Mouse (Mus musculus): ENCODE results near the gene Ticam1. TPM values are rescaled to one million over a fixed set of nuclear protein-coding genes. Genes with fewer than 3 reads are reported as not detected.

The Ticam1 gene
- polyA plus RNA-seq, 1 experiment from 2014 or later = 1.3 TPM

- H3K4me2 ChIP-seq (replicated peaks) = no peak overlapping the region
- WGBS = 94% methylated on average over 5 of the region's 5 CpGs
- ATAC-seq = no peak
These were observed 2.6 kb downstream of the Ticam1 start for GRCm38 (mm10) chr17:56273986-56274385.

GRCm38 (mm10) chr17:56273482-56273881 lies 3.1 kb downstream of the Ticam1 start:
- Histone ChIP-seq H3K4me3 (replicated peaks) (no peak overlapping the region), H3K4me1 (replicated peaks) (peaks cover 24% of the 10 kb centered on the region), H3K36me3 (0 out of 2 replicates have a peak, but pooled peaks cover 3% of the 10 kb centered on the region), H3K4me2 (replicated peaks) (no peak overlapping the region), H3K9me3 (no peaks in the 10 kb centered on the region), H3K9ac (replicated peaks) (no peak overlapping the region), H3K27me3 (no peaks in the 10 kb centered on the region), H3K27ac (no peak overlapping the region)
- WGBS = 86% methylated on average over 7 of the region's 7 CpGs
- no peak for ATAC-seq

More at GRCm38 (mm10) chr17:56273986-56274385, 2.6 kb downstream of the Ticam1 start:
- no peak overlapping the region for H3K4me3 ChIP-seq (replicated peaks)
- no peak overlapping the region for H3K9ac ChIP-seq (replicated peaks)
- H3K27me3 ChIP-seq = no peaks in the 10 kb centered on the region
- H3K27ac ChIP-seq = no peak overlapping the region
- H3K36me3 ChIP-seq = 0 out of 2 replicates have a peak, but pooled peaks cover 3% of the 10 kb centered on the region
- peaks cover 21% of the 10 kb centered on the region for H3K4me1 ChIP-seq (replicated peaks)
- no peaks in the 10 kb centered on the region for H3K9me3 ChIP-seq

DNA sequence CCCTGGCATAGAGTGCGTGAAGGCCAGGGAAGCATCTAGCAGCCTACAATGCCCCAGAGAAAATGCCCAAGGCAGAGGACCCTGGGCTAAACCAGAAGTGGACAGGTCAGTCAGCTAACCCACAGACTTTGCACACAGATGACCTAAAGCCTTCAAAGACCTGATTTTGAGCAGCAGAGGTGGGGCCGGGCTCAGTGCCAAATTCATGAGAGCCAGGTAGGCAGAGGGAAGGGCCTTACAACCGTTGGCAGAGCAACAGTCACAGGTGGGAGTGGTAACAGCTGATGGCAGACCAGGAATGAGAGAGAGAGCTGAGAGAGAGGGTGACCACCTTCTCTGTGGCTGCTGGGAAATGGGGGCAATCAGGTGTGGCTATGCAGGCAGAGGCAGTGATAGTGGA lies 3.9 kb downstream of the Ticam1 start:
- no peak overlapping the region for H3K4me3 ChIP-seq (replicated peaks)
- 76% methylated on average over 3 of the region's 3 CpGs for WGBS
- H3K36me3 ChIP-seq = 0 out of 2 replicates have a peak, but pooled peaks cover 3% of the 10 kb centered on the region
- no peaks in the 10 kb centered on the region for H3K27me3 ChIP-seq
- H3K27ac ChIP-seq = no peak overlapping the region
- H3K4me1 ChIP-seq (replicated peaks) = peaks cover 24% of the 10 kb centered on the region
- H3K9ac ChIP-seq (replicated peaks) = no peak overlapping the region; the same call in 1 of the 2 replicates
- H3K4me2 ChIP-seq (replicated peaks) = no peak overlapping the region
- no peak for ATAC-seq
- no peaks in the 10 kb centered on the region for H3K9me3 ChIP-seq

- Histone ChIP-seq H3K27me3 (no peaks in the 10 kb centered on the region), H3K36me3 (0 out of 2 replicates have a peak, but pooled peaks cover 3% of the 10 kb centered on the region), H3K9ac (replicated peaks) (no peak overlapping the region), H3K4me1 (replicated peaks) (peaks cover 19% of the 10 kb centered on the region), H3K4me2 (replicated peaks) (no peak overlapping the region), H3K27ac (no peak overlapping the region), H3K9me3 (no peaks in the 10 kb centered on the region), H3K4me3 (replicated peaks) (no peak overlapping the region)
- WGBS = 89% methylated on average over 12 of the region's 12 CpGs
- ATAC-seq = no peak
These were observed 4.9 kb downstream of the Ticam1 start for GRCm38 (mm10) chr17:56271609-56272253.

DNA sequence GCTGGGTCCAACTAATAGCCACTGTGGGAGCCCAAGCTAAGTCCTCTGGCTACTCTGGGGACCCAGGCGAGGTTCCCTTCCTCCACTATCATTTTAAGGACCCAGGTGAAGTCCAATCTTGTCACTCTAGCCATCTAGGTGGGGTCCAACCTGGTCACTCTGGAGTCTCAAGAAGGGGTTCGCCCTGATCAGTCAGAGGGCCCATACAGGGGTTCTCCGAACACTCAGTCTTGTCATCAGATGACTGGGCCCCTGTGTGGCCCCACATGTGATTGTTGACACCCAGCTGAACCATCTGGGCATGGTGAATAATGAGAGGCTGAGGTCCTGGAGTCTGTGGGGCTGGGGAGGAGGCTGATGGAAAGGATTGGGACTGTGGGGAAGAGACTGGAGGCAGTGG lies 6.8 kb downstream of the Ticam1 start:
- 72% methylated on average over 3 of the region's 3 CpGs for WGBS
- Histone ChIP-seq H3K27ac (peak overlapping the region; percentile 83), H3K4me1 (replicated peaks) (peaks cover 10% of the 10 kb centered on the region), H3K4me2 (replicated peaks) (peak overlapping the region; percentile 70), H3K9ac (replicated peaks) (peak overlapping the region; percentile 64), H3K27me3 (no peaks in the 10 kb centered on the region), H3K4me3 (replicated peaks) (peak overlapping the region; percentile 40), H3K36me3 (peaks cover 10% of the 10 kb centered on the region), H3K9me3 (no peaks in the 10 kb centered on the region)
- no peak; the same call in none of the 2 replicates for ATAC-seq

- Histone ChIP-seq H3K9ac (replicated peaks) (peak overlapping the region; percentile 64), H3K4me2 (replicated peaks) (peak overlapping the region; percentile 70), H3K27me3 (no peaks in the 10 kb centered on the region), H3K4me1 (replicated peaks) (peaks cover 10% of the 10 kb centered on the region), H3K36me3 (peaks cover 12% of the 10 kb centered on the region), H3K27ac (peak overlapping the region; percentile 83), H3K4me3 (replicated peaks) (peak overlapping the region; percentile 40), H3K9me3 (no peaks in the 10 kb centered on the region)
- peak; percentile 87 for ATAC-seq
- 23% methylated on average over 12 of the region's 12 CpGs for WGBS
These were observed 7.4 kb downstream of the Ticam1 start for GRCm38 (mm10) chr17:56269153-56269630.

DNA sequence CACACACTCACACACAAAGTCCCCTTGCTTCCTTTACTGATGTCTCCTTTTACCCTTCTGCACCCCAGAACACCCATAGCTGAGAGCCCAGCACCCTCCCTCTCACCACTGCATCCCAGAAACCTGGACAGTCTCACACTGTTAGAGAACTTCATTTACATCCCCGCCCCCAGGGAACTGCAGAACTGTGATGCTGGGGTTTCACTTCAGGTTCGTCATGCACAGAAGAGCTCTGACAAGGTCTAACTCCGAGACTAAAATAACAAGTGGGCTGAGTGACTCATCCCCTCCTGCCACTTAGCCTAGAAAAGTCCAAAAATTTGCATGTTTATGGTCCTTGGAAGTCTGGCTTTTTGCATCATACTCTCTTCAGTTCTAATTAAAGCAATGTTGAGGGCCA lies 10.3 kb downstream of the Ticam1 start:
- no peak overlapping the region for H3K27ac ChIP-seq
- no peaks in the 10 kb centered on the region for H3K27me3 ChIP-seq
- peaks cover 32% of the 10 kb centered on the region for H3K36me3 ChIP-seq
- 75% methylated on average over 3 of the region's 3 CpGs for WGBS
- peaks cover 26% of the 10 kb centered on the region for H3K4me1 ChIP-seq (replicated peaks)
- no peak for ATAC-seq
- no peaks in the 10 kb centered on the region for H3K9me3 ChIP-seq
- no peak overlapping the region for H3K4me3 ChIP-seq (replicated peaks)
- H3K9ac ChIP-seq (replicated peaks) = no peak overlapping the region
- H3K4me2 ChIP-seq (replicated peaks) = no peak overlapping the region

- no peak for ATAC-seq
- 92% methylated on average over 3 of the region's 3 CpGs for WGBS
- Histone ChIP-seq H3K4me3 (replicated peaks) (no peak overlapping the region), H3K27me3 (no peaks in the 10 kb centered on the region), H3K36me3 (peaks cover 33% of the 10 kb centered on the region), H3K9ac (replicated peaks) (no peak overlapping the region), H3K9me3 (no peaks in the 10 kb centered on the region), H3K4me1 (replicated peaks) (peaks cover 30% of the 10 kb centered on the region), H3K27ac (no peak overlapping the region), H3K4me2 (replicated peaks) (no peak overlapping the region)
These were observed 10.7 kb downstream of the Ticam1 start for GRCm38 (mm10) chr17:56265869-56266268.

GRCm38 (mm10) chr17:56265011-56265410 lies 11.6 kb downstream of the Ticam1 start:
- Histone ChIP-seq H3K9ac (replicated peaks) (no peak overlapping the region), H3K4me2 (replicated peaks) (no peak overlapping the region), H3K27me3 (no peaks in the 10 kb centered on the region), H3K4me3 (replicated peaks) (no peak overlapping the region), H3K27ac (no peak overlapping the region), H3K9me3 (no peaks in the 10 kb centered on the region), H3K36me3 (peaks cover 41% of the 10 kb centered on the region), H3K4me1 (replicated peaks) (peaks cover 39% of the 10 kb centered on the region)
- no peak for ATAC-seq
- 88% methylated on average over 4 of the region's 4 CpGs for WGBS

- Histone ChIP-seq H3K9me3 (no peaks in the 10 kb centered on the region), H3K4me2 (replicated peaks) (no peak overlapping the region), H3K27me3 (no peaks in the 10 kb centered on the region), H3K4me3 (replicated peaks) (no peak overlapping the region), H3K36me3 (peaks cover 51% of the 10 kb centered on the region), H3K27ac (no peak overlapping the region), H3K9ac (replicated peaks) (no peak overlapping the region), H3K4me1 (replicated peaks) (peaks cover 42% of the 10 kb centered on the region)
- WGBS = 19% methylated on average over 8 of the region's 8 CpGs
- peak; percentile 71 for ATAC-seq
These were observed 12.6 kb downstream of the Ticam1 start for GRCm38 (mm10) chr17:56264020-56264419.

DNA sequence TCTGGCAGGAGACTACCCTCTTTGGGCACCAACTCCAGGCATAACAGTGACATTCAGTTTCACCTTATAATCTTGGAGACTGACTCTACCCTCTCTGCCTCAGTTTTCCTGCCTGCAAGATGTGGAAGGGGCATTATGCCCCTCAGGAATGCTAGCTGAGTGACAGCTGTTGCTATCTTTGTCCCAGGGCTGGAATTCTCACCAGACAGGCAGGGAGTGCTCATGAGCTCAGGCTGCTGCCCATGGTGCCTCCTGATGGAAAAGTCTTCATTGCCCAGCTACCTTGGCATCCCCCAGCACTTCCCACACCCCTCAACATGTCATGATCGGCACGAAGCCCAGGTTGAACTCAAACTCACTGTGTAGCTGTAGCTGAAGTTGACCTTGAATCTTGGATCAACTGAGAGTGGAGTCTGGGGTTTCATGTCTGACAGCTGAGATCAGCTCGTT lies 13.9 kb downstream of the Ticam1 start:
- peaks cover 52% of the 10 kb centered on the region for H3K4me1 ChIP-seq (replicated peaks)

GRCm38 (mm10) chr17:56261166-56261565 lies 15.4 kb downstream of the Ticam1 start:
- WGBS = 77% methylated on average over 3 of the region's 3 CpGs
- Histone ChIP-seq H3K27ac (no peak overlapping the region), H3K27me3 (no peaks in the 10 kb centered on the region), H3K36me3 (peaks cover 64% of the 10 kb centered on the region), H3K9ac (replicated peaks) (peak overlapping the region; percentile 23; the same call in 1 of the 2 replicates), H3K4me3 (replicated peaks) (no peak overlapping the region; the same call in 1 of the 2 replicates), H3K4me1 (replicated peaks) (peaks cover 57% of the 10 kb centered on the region), H3K4me2 (replicated peaks) (0 out of 2 replicates have a peak overlapping the region, but pooled peaks have one; percentile 15), H3K9me3 (no peaks in the 10 kb centered on the region)
- no peak for ATAC-seq

More for the DNA sequence above, 13.9 kb downstream of the Ticam1 start:
- Histone ChIP-seq H3K36me3 (peaks cover 64% of the 10 kb centered on the region), H3K27me3 (no peaks in the 10 kb centered on the region), H3K27ac (no peak overlapping the region), H3K9ac (replicated peaks) (no peak overlapping the region), H3K9me3 (no peaks in the 10 kb centered on the region), H3K4me3 (replicated peaks) (no peak overlapping the region), H3K4me2 (replicated peaks) (no peak overlapping the region)
- WGBS = 86% methylated on average over 3 of the region's 3 CpGs
- no peak for ATAC-seq
